Mouse (Mus musculus): ENCODE results near the gene Sorbs2. TPM values are rescaled to one million over a fixed set of nuclear protein-coding genes. Genes with fewer than 3 reads are reported as not detected.

The Sorbs2 gene
- polyA plus RNA-seq, 1 experiment from 2014 or later, result 134 TPM

GRCm38 (mm10) chr8:45610426-45611215, 103.0 kb downstream of the Sorbs2 start:
- no peaks in the 10 kb centered on the region for H3K27me3 ChIP-seq (ENCODE audit: insufficient read depth, poor library complexity, severe bottlenecking)
- peak overlapping the region; percentile 17; the same call in 1 of the 2 replicates for H3K27ac ChIP-seq
- no peak overlapping the region for H3K4me3 ChIP-seq
- no peaks in the 10 kb centered on the region for H3K9me3 ChIP-seq
- DNase-seq (ENCODE audit: low spot score), result no peak
- H3K4me1 ChIP-seq, result peaks cover 27% of the 10 kb centered on the region
- 19% methylated on average over 7 of the region's 7 CpGs for WGBS
- H3K36me3 ChIP-seq, result no peaks in the 10 kb centered on the region

- Histone ChIP-seq H3K9me3 (no peaks in the 10 kb centered on the region), H3K4me1 (peaks cover 32% of the 10 kb centered on the region), H3K27ac (no peak overlapping the region; the same call in 1 of the 2 replicates), H3K4me3 (no peak overlapping the region), H3K27me3 (ENCODE audit: insufficient read depth, poor library complexity, severe bottlenecking) (no peaks in the 10 kb centered on the region), H3K36me3 (no peaks in the 10 kb centered on the region)
- DNase-seq (ENCODE audit: low spot score), result no peak
- 71% methylated on average over 1 of the region's 1 CpGs for WGBS
Measured at GRCm38 (mm10) chr8:45611320-45611719, 103.7 kb downstream of the Sorbs2 start.

GRCm38 (mm10) chr8:45614610-45615009, 107.0 kb downstream of the Sorbs2 start:
- 35% methylated on average over 5 of the region's 5 CpGs for WGBS
- H3K4me1 ChIP-seq, result peaks cover 29% of the 10 kb centered on the region
- peak overlapping the region; percentile 56; the same call in 1 of the 2 replicates for H3K27ac ChIP-seq
- H3K27me3 ChIP-seq (ENCODE audit: insufficient read depth, poor library complexity, severe bottlenecking), result no peaks in the 10 kb centered on the region
- DNase-seq (ENCODE audit: low spot score), result no peak
- H3K9me3 ChIP-seq, result no peaks in the 10 kb centered on the region
- no peaks in the 10 kb centered on the region for H3K36me3 ChIP-seq
- peak overlapping the region; percentile 37; the same call in 1 of the 2 replicates for H3K4me3 ChIP-seq

- WGBS, result 5% methylated on average over 9 of the region's 9 CpGs
Measured at GRCm38 (mm10) chr8:45615050-45615449, 107.5 kb downstream of the Sorbs2 start.

GRCm38 (mm10) chr8:45615551-45615950, 108.0 kb downstream of the Sorbs2 start:
- 19% methylated on average over 7 of the region's 7 CpGs for WGBS
- no peak for DNase-seq (ENCODE audit: low spot score)
- peaks cover 25% of the 10 kb centered on the region for H3K4me1 ChIP-seq
- peak overlapping the region; percentile 56; the same call in 1 of the 2 replicates for H3K27ac ChIP-seq
- no peaks in the 10 kb centered on the region for H3K27me3 ChIP-seq (ENCODE audit: insufficient read depth, poor library complexity, severe bottlenecking)
- H3K36me3 ChIP-seq, result no peaks in the 10 kb centered on the region
- H3K9me3 ChIP-seq, result no peaks in the 10 kb centered on the region
- H3K4me3 ChIP-seq, result peak overlapping the region; percentile 37; the same call in 1 of the 2 replicates

More at GRCm38 (mm10) chr8:45615050-45615449, 107.5 kb downstream of the Sorbs2 start:
- H3K9me3 ChIP-seq, result no peaks in the 10 kb centered on the region
- H3K36me3 ChIP-seq, result no peaks in the 10 kb centered on the region
- H3K4me1 ChIP-seq, result peaks cover 29% of the 10 kb centered on the region
- peak overlapping the region; percentile 56; the same call in 1 of the 2 replicates for H3K27ac ChIP-seq
- H3K4me3 ChIP-seq, result peak overlapping the region; percentile 37
- H3K27me3 ChIP-seq (ENCODE audit: insufficient read depth, poor library complexity, severe bottlenecking), result no peaks in the 10 kb centered on the region
- no peak for DNase-seq (ENCODE audit: low spot score)

- no peak for DNase-seq (ENCODE audit: low spot score)
- Histone ChIP-seq H3K4me3 (no peak overlapping the region), H3K36me3 (no peaks in the 10 kb centered on the region), H3K4me1 (no peaks in the 10 kb centered on the region), H3K9me3 (no peaks in the 10 kb centered on the region), H3K27ac (0 out of 2 replicates have a peak overlapping the region, but pooled peaks have one; percentile 17), H3K27me3 (ENCODE audit: insufficient read depth, poor library complexity, severe bottlenecking) (no peaks in the 10 kb centered on the region)
- 69% methylated on average over 15 of the region's 15 CpGs for WGBS
Measured at GRCm38 (mm10) chr8:45621576-45622178, 114.1 kb downstream of the Sorbs2 start.

GRCm38 (mm10) chr8:45626406-45626805, 118.8 kb downstream of the Sorbs2 start:
- H3K4me1 ChIP-seq, result peaks cover 6% of the 10 kb centered on the region; the same call in 1 of the 2 replicates
- no peak overlapping the region for H3K27ac ChIP-seq
- DNase-seq (ENCODE audit: low spot score), result no peak
- no peaks in the 10 kb centered on the region for H3K27me3 ChIP-seq (ENCODE audit: insufficient read depth, poor library complexity, severe bottlenecking)
- no peak overlapping the region for H3K4me3 ChIP-seq
- no peaks in the 10 kb centered on the region for H3K9me3 ChIP-seq
- WGBS, result 58% methylated on average over 5 of the region's 5 CpGs
- no peaks in the 10 kb centered on the region for H3K36me3 ChIP-seq

GRCm38 (mm10) chr8:45627246-45628241, 120.0 kb downstream of the Sorbs2 start:
- Histone ChIP-seq H3K4me1 (peaks cover 6% of the 10 kb centered on the region; the same call in 1 of the 2 replicates), H3K36me3 (no peaks in the 10 kb centered on the region), H3K9me3 (no peaks in the 10 kb centered on the region), H3K27me3 (ENCODE audit: insufficient read depth, poor library complexity, severe bottlenecking) (no peaks in the 10 kb centered on the region), H3K4me3 (peak overlapping the region; percentile 76), H3K27ac (peak overlapping the region; percentile 93)
- peak; percentile 92 for DNase-seq (ENCODE audit: low spot score)
- 2% methylated on average over 28 of the region's 28 CpGs for WGBS

- Histone ChIP-seq H3K9me3 (no peaks in the 10 kb centered on the region), H3K27me3 (ENCODE audit: insufficient read depth, poor library complexity, severe bottlenecking) (no peaks in the 10 kb centered on the region), H3K27ac (peak overlapping the region; percentile 93), H3K4me1 (peaks cover 9% of the 10 kb centered on the region; the same call in 1 of the 2 replicates), H3K4me3 (peak overlapping the region; percentile 76), H3K36me3 (no peaks in the 10 kb centered on the region)
- 53% methylated on average over 9 of the region's 9 CpGs for WGBS
- DNase-seq (ENCODE audit: low spot score), result no peak
Measured at GRCm38 (mm10) chr8:45628421-45629065, 121.0 kb downstream of the Sorbs2 start.

GRCm38 (mm10) chr8:45629066-45629430, 121.5 kb downstream of the Sorbs2 start:
- H3K4me1 ChIP-seq, result peaks cover 10% of the 10 kb centered on the region; the same call in 1 of the 2 replicates
- no peaks in the 10 kb centered on the region for H3K9me3 ChIP-seq
- H3K36me3 ChIP-seq, result no peaks in the 10 kb centered on the region
- 84% methylated on average over 8 of the region's 8 CpGs for WGBS
- H3K27ac ChIP-seq, result peak overlapping the region; percentile 32; the same call in 1 of the 2 replicates
- no peaks in the 10 kb centered on the region for H3K27me3 ChIP-seq (ENCODE audit: insufficient read depth, poor library complexity, severe bottlenecking)
- DNase-seq (ENCODE audit: low spot score), result no peak
- peak overlapping the region; percentile 76 for H3K4me3 ChIP-seq

GRCm38 (mm10) chr8:45631023-45631422, 123.4 kb downstream of the Sorbs2 start:
- Histone ChIP-seq H3K4me3 (no peak overlapping the region), H3K27ac (no peak overlapping the region)

GRCm38 (mm10) chr8:45635155-45635554, 127.6 kb downstream of the Sorbs2 start:
- DNase-seq (ENCODE audit: low spot score), result no peak
- no peaks in the 10 kb centered on the region for H3K36me3 ChIP-seq
- H3K4me3 ChIP-seq, result no peak overlapping the region
- H3K9me3 ChIP-seq, result no peaks in the 10 kb centered on the region
- H3K27me3 ChIP-seq (ENCODE audit: insufficient read depth, poor library complexity, severe bottlenecking), result no peaks in the 10 kb centered on the region
- no peak overlapping the region for H3K27ac ChIP-seq
- peaks cover 4% of the 10 kb centered on the region; the same call in 1 of the 2 replicates for H3K4me1 ChIP-seq
- 74% methylated on average over 6 of the region's 6 CpGs for WGBS

More at GRCm38 (mm10) chr8:45631023-45631422, 123.4 kb downstream of the Sorbs2 start:
- Histone ChIP-seq H3K9me3 (no peaks in the 10 kb centered on the region), H3K4me1 (peaks cover 10% of the 10 kb centered on the region; the same call in 1 of the 2 replicates), H3K27me3 (ENCODE audit: insufficient read depth, poor library complexity, severe bottlenecking) (no peaks in the 10 kb centered on the region), H3K36me3 (no peaks in the 10 kb centered on the region)
- no peak for DNase-seq (ENCODE audit: low spot score)
- 62% methylated on average over 8 of the region's 8 CpGs for WGBS

Measured in heart, embryonic 10.5 days (tissue).